Mouse (Mus musculus) cerebellum, adult 2 months (tissue): ENCODE measurements around the gene Zfp787.

ENCODE experiments used
- CTCF ChIP-seq: fragments of 200-500 bp; IDR thresholded peaks from 2 replicates; pipeline ENCODE4 v1.5.1; 2011; ENCODE audit warnings: low read depth, mild to moderate bottlenecking, control low read depth, low read length, moderate library complexity, borderline replicate concordance; ENCODE audit not compliant: insufficient read depth
- POLR2A ChIP-seq: fragments of 200-500 bp; IDR thresholded peaks from 2 replicates; pipeline ENCODE4 v1.6.1; 2011; ENCODE audit warnings: low read length, control low read depth, borderline replicate concordance; ENCODE audit not compliant: insufficient read depth

DNA sequence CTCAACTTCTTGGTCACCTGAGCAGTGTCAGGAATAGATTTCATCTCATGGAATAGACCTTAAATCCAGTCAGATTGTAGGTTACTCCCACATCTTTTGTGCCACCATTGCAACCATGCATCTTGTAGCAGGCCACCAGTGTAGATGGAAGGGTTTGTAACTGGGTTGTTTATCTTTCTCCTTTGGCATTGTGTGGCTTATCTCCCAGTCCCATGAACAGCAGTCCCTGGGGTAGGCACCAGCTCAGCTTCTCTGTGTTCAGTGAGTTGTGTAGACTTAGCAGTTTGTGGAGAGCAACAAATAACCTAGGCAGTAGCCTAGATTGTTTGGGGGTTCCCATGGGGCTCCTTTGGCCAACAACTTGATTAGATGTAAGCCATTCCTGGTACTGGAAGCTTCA, 27.1 kb upstream of the Zfp787 start:
- TF ChIP-seq POLR2A (no peak), CTCF (no peak)
